Mouse (Mus musculus): ENCODE data around the gene Kcnh1.

- TF ChIP-seq GATA1 (IDR thresholded peaks at IDR 0.05; ENCODE audit: low read length) (no peak), TAL1 (IDR thresholded peaks at IDR 0.05; ENCODE audit: low read length) (no peak)
Measured at GRCm38 (mm10) chr1:192197495-192197894, 6.9 kb downstream of the Kcnh1 start.
